Mouse (Mus musculus): ENCODE measurements at regions not wholly inside any gene's neighbourhood (a gene's known extent, or its start where the extent isn't known, plus 50 kb on each side); places are given as distances from the start of the nearest gene placed in this dataset.

DNA sequence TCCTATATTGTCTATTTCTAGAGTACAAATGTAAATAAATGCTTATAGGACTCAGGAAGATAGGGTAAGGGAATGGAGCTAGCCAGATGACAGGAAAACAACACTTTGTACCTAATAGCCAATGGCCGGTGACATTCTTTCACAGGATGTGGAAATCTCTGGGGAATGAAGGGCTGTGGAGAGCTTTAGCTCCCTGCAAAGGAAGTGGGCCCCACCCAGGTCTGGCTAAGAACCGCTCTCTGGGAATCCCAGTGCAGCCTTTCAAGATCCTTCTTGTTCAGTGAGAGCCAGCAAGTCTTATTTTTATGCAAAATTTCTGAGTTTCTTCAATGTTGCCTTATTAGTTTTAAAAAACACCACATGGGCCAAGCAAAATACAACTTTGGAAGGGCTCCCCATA lies 54.7 kb upstream of the Pappa2 start:
- Histone ChIP-seq H3K27ac (no peak overlapping the region), H3K4me3 (no peak overlapping the region)
- DNase-seq (ENCODE audit: low spot score in 2 of 2): no peak
- TF ChIP-seq CTCF (conservative IDR thresholded peaks at IDR 0.05): no peak

DNA sequence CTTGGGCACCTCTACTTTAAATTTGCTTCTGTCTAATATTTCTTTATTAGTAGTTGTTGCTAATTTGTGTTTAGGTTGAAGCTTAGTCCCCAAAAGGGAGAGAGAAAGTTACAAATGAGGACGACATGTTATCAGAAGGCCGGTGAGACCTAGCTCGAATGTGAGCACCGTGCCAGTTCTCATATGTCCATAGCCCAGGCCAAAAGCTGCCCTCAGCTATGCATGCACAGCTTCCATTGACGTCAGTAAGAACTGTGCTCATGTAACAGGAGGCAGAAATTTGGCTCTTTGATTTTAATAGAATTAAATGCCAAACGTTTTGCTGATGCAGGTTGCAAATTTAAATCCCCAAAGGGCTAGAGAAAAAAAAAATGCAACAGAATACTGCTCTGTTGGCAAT lies 56.1 kb upstream of the Pappa2 start:
- H3K27ac ChIP-seq: no peak overlapping the region
- no peak for DNase-seq (ENCODE audit: low spot score in 2 of 2)
- no peak for TF ChIP-seq CTCF (conservative IDR thresholded peaks at IDR 0.05)
- no peak overlapping the region for H3K4me3 ChIP-seq

DNA sequence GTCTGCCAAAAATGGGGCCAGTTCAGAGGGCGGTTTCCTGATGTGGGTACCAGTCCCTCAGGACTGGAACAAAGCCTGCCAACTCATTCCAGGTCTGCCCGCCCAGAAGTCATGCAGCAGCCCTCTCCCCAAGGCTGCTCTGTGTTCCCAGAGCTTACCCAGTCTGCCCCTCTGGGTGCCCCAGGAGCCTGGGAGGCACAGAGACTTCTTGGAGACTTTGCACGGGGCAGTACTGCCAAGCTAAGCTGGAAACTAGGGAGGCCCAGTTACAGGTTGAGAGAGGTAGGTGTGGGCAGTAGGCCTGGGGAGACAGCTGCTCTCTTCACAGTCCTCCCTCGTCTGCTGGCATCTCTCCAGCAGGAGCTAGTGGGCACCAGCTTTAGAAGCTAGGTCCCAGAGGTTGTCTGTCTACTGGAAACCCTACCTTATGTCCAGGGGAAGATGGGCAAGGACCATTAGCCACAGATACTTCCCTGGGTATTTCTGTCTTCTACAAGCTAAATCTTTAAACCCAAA lies 65.6 kb upstream of the Pappa2 start:
- H3K4me3 ChIP-seq: no peak overlapping the region
- H3K27ac ChIP-seq: no peak overlapping the region
- no peak for DNase-seq (ENCODE audit: low spot score in 2 of 2)
- TF ChIP-seq CTCF (conservative IDR thresholded peaks at IDR 0.05): no peak

DNA sequence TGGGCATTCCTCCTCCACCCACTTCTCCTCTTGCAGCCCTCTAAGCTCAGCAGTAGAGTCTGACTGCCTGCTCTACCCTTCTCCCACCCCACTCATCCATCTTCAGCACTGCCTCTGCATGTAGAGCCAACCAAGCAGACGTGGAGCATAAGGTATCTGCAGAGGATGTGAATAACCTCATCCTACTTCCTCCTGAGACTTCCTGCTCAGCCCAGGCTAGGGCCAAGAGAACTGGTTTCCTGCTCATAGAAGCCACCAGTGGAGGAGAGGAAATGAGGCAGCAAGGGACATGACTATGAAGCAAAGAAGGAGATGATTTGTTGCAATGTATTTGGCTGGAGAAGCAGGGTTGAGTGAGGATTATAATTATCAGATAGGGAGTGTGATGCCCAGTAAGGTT lies 84.7 kb upstream of the Pappa2 start:
- no peak for DNase-seq (ENCODE audit: low spot score in 2 of 2)
- TF ChIP-seq CTCF (conservative IDR thresholded peaks at IDR 0.05): no peak
- H3K4me3 ChIP-seq: no peak overlapping the region
- no peak overlapping the region for H3K27ac ChIP-seq

DNA sequence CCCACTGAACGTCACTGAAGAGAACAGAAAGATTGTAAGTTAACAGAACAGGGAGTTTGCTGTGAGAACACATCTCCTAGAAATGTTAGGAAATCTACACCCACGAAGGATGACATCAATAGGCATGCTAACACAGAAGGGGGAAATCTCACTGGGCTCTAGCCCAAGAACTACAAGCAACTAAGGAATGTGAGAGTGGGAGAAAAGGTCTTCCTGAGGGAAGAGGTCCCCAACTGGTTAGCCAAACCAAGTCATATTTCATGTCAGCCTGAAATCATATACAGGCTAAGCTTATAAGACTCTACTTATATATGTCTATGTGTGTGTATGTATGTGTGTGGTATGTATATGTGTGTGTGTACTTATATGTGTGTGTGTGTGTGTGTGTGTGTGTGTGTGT lies 118.9 kb upstream of the Pappa2 start:
- peak; percentile 1 to 8 for DNase-seq (ENCODE audit: low spot score in 2 of 2)
- no peak overlapping the region for H3K4me3 ChIP-seq
- TF ChIP-seq CTCF (conservative IDR thresholded peaks at IDR 0.05): no peak
- no peak overlapping the region for H3K27ac ChIP-seq

DNA sequence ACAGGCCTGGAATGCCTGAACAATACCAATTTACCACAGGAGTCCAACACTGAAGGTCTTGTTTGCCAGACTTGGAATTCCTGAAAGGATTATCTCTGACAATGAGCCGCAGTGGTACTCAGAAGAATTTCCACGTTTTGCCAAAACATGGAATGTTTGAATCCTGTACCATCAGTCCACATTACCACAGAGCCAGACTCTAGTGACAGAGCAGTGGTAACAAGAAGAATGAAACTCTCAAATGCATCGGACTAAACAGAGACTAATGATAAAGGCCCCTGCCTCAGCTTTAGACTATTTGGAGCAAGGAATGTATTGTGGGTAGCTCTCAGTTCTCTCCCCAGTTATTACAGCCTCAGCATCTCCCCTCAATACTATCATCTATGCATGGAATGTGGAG lies 109.9 kb upstream of the Cop1 start:
- Histone ChIP-seq H3K4me3 (no peak overlapping the region), H3K27ac (no peak overlapping the region)
- no peak for DNase-seq (ENCODE audit: low spot score in 2 of 2)
- no peak for TF ChIP-seq CTCF (conservative IDR thresholded peaks at IDR 0.05)

DNA sequence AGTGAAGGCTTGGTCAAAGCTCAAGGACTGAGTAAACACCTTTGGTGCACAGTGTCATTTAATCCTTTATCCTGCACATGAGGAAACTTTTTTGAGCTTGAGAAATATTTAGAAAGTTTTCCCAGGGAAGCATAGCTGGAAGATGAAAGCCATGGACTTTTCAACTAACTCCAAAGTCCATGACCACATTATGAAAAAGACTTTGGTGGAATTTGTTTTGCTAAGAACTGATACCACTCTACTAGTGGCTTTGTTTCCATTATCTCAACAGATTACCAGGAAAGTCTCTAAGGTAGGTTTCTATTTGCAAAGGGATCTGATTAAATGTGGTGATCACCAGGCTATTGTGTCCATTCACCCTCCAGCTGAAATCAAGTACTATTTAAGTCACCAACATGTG lies 107.2 kb upstream of the Cop1 start:
- H3K27ac ChIP-seq: no peak overlapping the region
- H3K4me3 ChIP-seq: no peak overlapping the region
- no peak for DNase-seq (ENCODE audit: low spot score in 2 of 2)
- no peak for TF ChIP-seq CTCF (conservative IDR thresholded peaks at IDR 0.05)

DNA sequence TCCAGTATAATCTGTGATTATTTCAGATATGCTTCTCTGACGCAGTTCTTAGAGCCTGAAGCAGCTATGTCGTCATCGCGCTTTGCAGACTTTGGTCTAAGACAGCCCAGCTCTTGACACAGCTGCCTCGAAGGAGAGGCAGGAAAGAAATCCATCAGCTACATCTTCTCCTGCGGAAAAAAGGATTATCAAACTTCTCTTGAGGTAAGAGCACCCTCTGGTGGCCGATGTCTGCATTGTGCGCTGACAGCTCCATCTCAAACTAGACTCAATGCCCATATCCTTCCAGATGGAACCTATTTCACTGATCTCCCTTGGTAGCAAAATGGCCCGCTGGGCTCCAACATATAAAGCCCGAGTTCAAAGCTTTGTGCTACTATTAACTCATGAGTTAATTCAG lies 96.8 kb upstream of the Cop1 start:
- H3K4me3 ChIP-seq: peak overlapping the region; percentile 44

DNA sequence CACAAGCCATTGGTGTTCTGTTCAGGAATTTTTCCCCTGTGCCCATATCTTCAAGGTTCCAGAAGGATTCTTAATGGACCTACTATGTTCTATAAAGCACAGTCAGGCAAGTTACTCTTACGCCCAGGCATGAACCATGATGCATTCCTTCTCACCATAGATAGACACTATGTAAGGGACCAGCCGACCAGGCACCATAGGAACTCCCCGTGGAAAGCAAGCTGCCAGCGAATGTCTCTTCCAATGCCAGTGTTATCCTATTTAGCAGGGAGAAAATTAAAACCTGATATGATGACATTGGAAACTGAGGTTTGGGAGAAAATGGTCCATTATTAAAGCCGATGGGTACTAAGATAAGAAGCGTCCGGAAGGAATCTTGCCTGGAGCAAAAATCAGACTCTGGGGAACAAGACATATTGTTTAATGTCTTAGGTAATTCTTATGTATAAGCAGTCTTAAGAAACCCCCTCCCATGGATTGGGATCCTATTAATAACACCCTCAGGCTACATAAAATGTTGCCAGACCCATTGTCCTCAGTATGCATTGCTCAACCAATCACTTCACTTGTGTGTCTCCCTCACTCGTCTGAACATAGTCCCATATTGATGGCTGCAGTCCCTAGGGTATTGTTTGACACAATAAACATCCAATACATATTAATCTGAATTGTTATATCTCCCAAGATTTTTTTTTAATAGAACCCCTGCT lies 84.2 kb upstream of the Cop1 start:
- no peak overlapping the region for H3K4me3 ChIP-seq
- no peak for TF ChIP-seq CTCF (conservative IDR thresholded peaks at IDR 0.05)
- no peak for DNase-seq (ENCODE audit: low spot score in 2 of 2)
- no peak overlapping the region for H3K27ac ChIP-seq

More for the DNA sequence above, 96.8 kb upstream of the Cop1 start:
- peak; percentile 72 to 89 for DNase-seq (ENCODE audit: low spot score in 2 of 2)
- peak; percentile 99 for TF ChIP-seq CTCF (conservative IDR thresholded peaks at IDR 0.05)
- H3K27ac ChIP-seq: peak overlapping the region; percentile 40

DNA sequence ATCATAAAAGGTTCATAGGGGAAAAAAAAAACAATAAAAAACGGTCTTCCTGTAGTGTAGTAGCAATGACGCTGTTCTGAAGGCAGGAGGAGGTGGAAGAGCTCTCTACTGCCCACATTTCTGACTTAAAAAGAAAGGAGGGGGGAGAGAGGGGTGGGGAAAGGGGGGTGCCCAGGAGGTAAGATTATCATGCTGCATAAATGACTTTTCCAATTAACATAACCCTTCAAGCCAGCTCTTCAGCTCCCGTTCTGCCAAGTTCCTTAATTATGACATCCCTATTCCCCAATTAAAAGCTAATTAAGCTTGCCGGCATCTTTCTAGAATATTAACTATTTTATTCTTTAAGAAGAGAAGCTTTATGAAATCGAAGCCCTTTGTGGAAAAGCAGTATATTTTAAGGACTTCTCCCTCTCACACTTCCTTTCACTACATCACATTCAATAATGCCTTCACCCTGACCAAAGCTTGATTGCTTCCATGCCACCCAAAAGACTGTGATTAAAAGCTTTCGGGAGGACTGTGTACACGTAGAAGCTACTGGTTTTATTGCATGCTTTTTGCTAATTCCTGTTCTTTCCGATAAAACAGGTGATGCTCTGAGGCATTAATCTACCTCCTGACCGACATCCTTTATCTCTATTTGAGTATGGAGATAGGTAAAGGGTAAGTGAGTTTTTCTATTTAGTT lies 83.5 kb upstream of the Cop1 start:
- no peak overlapping the region for H3K4me3 ChIP-seq
- DNase-seq (ENCODE audit: low spot score in 2 of 2): no peak
- no peak overlapping the region for H3K27ac ChIP-seq
- no peak for TF ChIP-seq CTCF (conservative IDR thresholded peaks at IDR 0.05)

DNA sequence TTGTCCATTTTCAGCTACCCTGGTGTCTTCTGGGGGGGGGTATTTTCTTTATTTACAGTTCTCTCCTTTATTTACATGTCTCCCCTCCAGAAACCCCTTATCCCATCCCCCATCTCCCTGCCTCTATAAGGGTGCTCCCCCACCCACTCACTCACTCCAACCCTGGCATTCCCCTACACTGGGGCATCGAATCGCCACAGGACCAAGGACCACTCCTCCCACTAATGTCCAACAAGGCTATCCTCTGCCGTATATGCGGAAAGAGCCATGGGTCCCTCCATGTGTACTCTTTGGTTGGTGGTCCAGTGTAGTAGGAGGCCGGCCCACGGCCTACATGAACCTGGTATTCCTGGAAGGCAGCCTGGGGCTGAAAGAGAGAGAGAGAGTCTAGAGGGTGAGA lies 82.9 kb upstream of the Cop1 start:
- Histone ChIP-seq H3K4me3 (no peak overlapping the region), H3K27ac (no peak overlapping the region)
- no peak for DNase-seq (ENCODE audit: low spot score in 2 of 2)
- TF ChIP-seq CTCF (conservative IDR thresholded peaks at IDR 0.05): no peak

DNA sequence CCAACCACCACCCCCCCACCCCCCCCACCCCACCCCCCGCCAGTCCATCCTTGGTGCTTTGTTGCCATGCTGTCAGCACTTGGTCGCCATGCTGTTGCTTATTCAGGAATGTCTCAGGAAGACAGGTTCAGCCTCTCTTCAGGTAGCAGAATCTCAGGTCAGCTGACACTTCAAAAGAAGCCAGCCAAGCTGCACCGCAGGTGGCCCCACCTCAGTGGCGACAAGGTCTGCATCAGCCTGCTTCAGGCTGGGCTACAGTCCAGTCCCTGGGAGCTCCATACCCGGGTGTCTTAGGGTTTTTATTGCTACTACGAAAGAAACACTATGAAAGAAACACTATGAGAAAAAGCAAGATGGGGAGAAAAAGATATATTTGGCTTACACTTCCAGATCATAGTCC lies 82.4 kb upstream of the Cop1 start:
- H3K4me3 ChIP-seq: no peak overlapping the region
- TF ChIP-seq CTCF (conservative IDR thresholded peaks at IDR 0.05): no peak
- no peak for DNase-seq (ENCODE audit: low spot score in 2 of 2)
- H3K27ac ChIP-seq: no peak overlapping the region

DNA sequence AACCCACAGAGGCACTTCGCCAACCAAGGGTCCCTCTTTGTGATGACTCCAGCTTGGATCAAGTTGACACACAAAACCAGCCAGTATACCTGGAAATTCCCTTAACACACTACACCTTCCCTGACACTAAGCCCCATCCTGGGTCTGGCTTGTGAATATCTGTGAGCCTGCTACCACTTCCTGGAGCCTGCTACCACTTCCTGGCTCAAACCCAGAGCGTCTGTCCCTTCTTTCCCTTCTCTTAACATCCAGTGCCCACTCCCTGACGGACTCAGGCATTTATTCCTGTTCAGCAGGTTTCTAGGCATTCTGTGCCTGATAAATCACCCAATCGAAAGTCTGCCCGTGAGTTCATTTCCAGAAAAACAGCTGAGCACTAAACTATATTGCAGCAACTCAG lies 81.8 kb upstream of the Cop1 start:
- no peak for TF ChIP-seq CTCF (conservative IDR thresholded peaks at IDR 0.05)
- no peak overlapping the region for H3K4me3 ChIP-seq
- no peak overlapping the region for H3K27ac ChIP-seq
- DNase-seq (ENCODE audit: low spot score in 2 of 2): no peak

DNA sequence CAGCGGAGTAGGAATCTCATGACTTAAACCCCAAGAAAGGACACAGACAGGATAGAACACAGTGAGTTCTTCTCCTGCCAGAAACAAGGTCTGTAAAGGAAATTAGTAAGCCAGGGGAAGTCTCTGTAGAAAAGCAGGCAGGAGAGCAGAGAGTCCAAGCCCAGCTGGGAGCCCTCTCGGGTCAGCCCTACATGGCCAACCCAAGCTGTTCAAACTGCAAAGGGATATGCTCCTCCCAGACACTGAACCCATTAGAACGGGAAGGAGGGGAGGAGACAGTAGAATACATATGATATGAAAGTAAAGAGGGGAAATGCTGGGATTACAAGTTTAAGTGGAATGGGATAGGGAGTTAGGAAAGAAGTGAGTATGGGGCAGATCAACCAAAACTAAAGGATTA lies 75.7 kb upstream of the Cop1 start:
- H3K4me3 ChIP-seq: no peak overlapping the region
- DNase-seq (ENCODE audit: low spot score in 2 of 2): no peak
- H3K27ac ChIP-seq: no peak overlapping the region
- TF ChIP-seq CTCF (conservative IDR thresholded peaks at IDR 0.05): no peak
